Mouse (Mus musculus): ENCODE measurements around the gene Dclk2.

- TF ChIP-seq POLR2A (IDR thresholded peaks at IDR 0.05; ENCODE audit: insufficient read depth, low read length) (no peak), EP300 (IDR thresholded peaks at IDR 0.05; ENCODE audit: insufficient read depth, low read depth, low read length) (no peak)
Measured at GRCm38 (mm10) chr3:86862245-86862938, 58.3 kb downstream of the Dclk2 start.
